Mouse (Mus musculus): ENCODE results near the gene Abca9.

DNA sequence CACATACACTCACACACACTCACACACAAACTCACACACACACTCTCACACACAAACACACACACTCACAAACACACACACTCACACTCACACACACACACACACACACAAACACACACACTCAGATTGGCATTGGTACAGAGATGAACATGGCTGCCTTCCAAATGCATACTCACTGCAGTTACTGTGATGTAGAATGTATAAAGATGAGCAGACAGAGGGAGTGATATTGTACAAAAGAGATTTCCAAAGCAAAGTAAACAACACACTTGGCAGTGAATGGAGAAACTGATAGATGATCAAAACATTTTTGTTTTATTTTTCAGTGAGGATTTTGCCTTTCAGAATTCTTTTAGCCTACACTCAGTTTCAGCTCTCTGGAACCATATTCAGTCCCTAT, 49.1 kb upstream of the Abca9 start:
- TF ChIP-seq CTCF (IDR thresholded peaks at IDR 0.05 in 2 of 3, conservative IDR thresholded peaks at IDR 0.05 in 1 of 3; ENCODE audit: control insufficient read depth in 1 of 3, insufficient read depth in 1 of 3, low read depth in 2 of 3, low read length in 3 of 3, poor library complexity in 1 of 3, severe bottlenecking in 1 of 3) (no peak), POLR2AphosphoS2 (IDR thresholded peaks at IDR 0.05; ENCODE audit: low read length) (no peak), POLR2A (IDR thresholded peaks at IDR 0.05; ENCODE audit: control insufficient read depth in 1 of 2, insufficient read depth in 1 of 2, low read depth in 1 of 2, low read length in 2 of 2, poor library complexity in 1 of 2) (no peak), ZC3H11A (IDR thresholded peaks at IDR 0.05; ENCODE audit: low read depth, low read length) (no peak), KAT2A (conservative IDR thresholded peaks at IDR 0.05; ENCODE audit: low read depth, low read length) (no peak), NRF1 (IDR thresholded peaks at IDR 0.05; ENCODE audit: insufficient read depth, low read depth, low read length, poor library complexity, severe bottlenecking) (no peak), EP300 (IDR thresholded peaks at IDR 0.05; ENCODE audit: low read depth in 1 of 2, low read length in 2 of 2) (no peak), TCF12 (IDR thresholded peaks at IDR 0.05; ENCODE audit: low read depth, low read length) (no peak)
